Mouse (Mus musculus): Measurements from ENCODE around the gene Ska2. TPM values are rescaled to one million over a fixed set of nuclear protein-coding genes. Genes with fewer than 3 reads are reported as not detected.

Gene Ska2
- polyA plus RNA-seq, 1 experiment from 2014 or later = 24.3 TPM

- H3K9ac ChIP-seq = peak overlapping the region; percentile 99
- H3K27ac ChIP-seq (replicated peaks) = peak overlapping the region; percentile 92
- peaks cover 49% of the 10 kb centered on the region for H3K36me3 ChIP-seq (replicated peaks)
- peaks cover 24% of the 10 kb centered on the region for H3K4me1 ChIP-seq (replicated peaks)
- H3K4me3 ChIP-seq (replicated peaks) = peak overlapping the region; percentile 99
- under 1% methylated on average over 42 of the region's 42 CpGs for WGBS (ENCODE audit: insufficient replicate concordance)
- peak overlapping the region; percentile 66 for H3K4me2 ChIP-seq
- no peaks in the 10 kb centered on the region for H3K9me3 ChIP-seq (replicated peaks)
- no peaks in the 10 kb centered on the region for H3K27me3 ChIP-seq
- ATAC-seq (ENCODE audit: insufficient read depth) = no peak
Measured at GRCm38 (mm10) chr11:87109519-87110171, 611 bp downstream of the Ska2 start.

DNA sequence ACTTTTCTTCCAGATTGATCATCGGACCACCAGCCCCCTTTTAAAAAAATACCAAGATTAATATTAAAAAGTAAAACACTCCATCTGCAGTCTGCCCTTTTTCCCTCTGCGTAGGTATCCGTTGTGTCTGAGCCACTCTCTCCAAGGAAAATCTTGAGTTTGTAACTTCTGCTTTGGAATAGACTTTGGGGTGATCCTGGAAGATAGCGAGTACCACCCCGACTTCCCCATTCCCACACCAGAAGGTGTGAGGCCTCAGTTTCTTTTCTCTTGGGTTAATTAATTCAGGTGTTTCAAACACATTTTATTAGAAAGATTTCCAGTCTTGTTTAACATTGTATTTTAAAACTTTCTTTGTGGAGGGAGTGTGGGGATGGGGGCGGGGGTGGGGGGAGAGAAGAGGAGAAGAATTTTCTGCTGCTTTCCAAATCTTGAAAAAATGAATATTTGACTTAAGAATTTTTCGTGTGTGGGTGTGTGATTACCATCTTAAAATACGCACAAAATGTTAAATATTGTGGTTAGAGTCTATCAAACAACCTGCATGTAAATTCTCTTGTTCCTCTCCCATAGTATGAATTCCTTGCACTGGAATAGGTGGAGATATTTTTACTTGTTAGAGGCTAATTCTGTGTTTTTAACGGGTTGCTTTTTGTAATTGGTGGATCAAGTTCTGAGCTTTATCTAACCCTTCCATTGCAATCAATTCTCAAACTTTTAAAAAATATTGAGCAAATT is 1.3 kb downstream of the Ska2 start:
- Histone ChIP-seq H3K36me3 (replicated peaks) (peaks cover 49% of the 10 kb centered on the region), H3K4me1 (replicated peaks) (peaks cover 24% of the 10 kb centered on the region), H3K9ac (peak overlapping the region; percentile 99), H3K4me2 (peak overlapping the region; percentile 66), H3K27me3 (no peaks in the 10 kb centered on the region), H3K27ac (replicated peaks) (peak overlapping the region; percentile 92), H3K4me3 (replicated peaks) (peak overlapping the region; percentile 99), H3K9me3 (replicated peaks) (no peaks in the 10 kb centered on the region)
- ATAC-seq (ENCODE audit: insufficient read depth) = no peak
- 5% methylated on average over 9 of the region's 9 CpGs for WGBS (ENCODE audit: insufficient replicate concordance)

GRCm38 (mm10) chr11:87121864-87122263 is 12.8 kb downstream of the Ska2 start:
- Histone ChIP-seq H3K4me3 (replicated peaks) (no peak overlapping the region), H3K9ac (no peak overlapping the region), H3K27ac (replicated peaks) (no peak overlapping the region), H3K4me2 (no peak overlapping the region), H3K4me1 (replicated peaks) (peaks cover 15% of the 10 kb centered on the region), H3K36me3 (replicated peaks) (peaks cover 71% of the 10 kb centered on the region), H3K9me3 (replicated peaks) (no peaks in the 10 kb centered on the region), H3K27me3 (no peaks in the 10 kb centered on the region)
- WGBS (ENCODE audit: insufficient replicate concordance) = 68% methylated on average over 8 of the region's 8 CpGs
- ATAC-seq (ENCODE audit: insufficient read depth) = no peak

GRCm38 (mm10) chr11:87125562-87125961 is 16.5 kb downstream of the Ska2 start:
- Histone ChIP-seq H3K4me1 (replicated peaks) (peaks cover 27% of the 10 kb centered on the region), H3K4me3 (replicated peaks) (no peak overlapping the region), H3K36me3 (replicated peaks) (peaks cover 47% of the 10 kb centered on the region), H3K27ac (replicated peaks) (no peak overlapping the region; the same call in 1 of the 2 replicates), H3K9ac (peak overlapping the region; percentile 19; the same call in 1 of the 2 replicates), H3K4me2 (peak overlapping the region; percentile 91; the same call in 1 of the 2 replicates), H3K9me3 (replicated peaks) (no peaks in the 10 kb centered on the region), H3K27me3 (no peaks in the 10 kb centered on the region)
- WGBS (ENCODE audit: insufficient replicate concordance) = 57% methylated on average over 4 of the region's 4 CpGs
- no peak for ATAC-seq (ENCODE audit: insufficient read depth)

DNA sequence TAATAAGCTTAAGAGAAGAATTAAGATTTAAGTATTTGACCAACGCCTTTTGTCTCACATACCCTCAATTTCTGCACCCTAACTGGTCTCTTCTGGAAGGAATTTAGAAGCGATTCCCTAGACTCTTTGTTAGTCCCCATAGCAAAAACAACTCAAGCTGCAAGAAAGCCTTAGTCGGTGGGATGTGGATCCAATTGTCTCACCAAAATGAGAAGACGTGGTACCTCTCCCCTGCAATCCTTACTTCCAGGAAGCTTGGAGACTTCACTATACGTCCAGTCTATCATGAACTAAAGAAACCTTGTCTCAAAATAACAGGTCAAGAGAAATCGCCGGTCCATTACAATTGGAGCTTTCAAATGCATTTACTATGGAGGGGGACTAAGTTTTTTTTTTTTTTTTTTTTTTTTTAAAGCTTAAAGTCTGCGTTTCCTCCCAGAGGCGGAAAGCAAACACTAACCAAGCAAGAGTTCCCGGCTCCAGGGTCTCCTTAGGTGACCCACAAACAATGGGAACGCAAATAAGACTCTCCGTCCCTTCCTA is 17.3 kb downstream of the Ska2 start:
- H3K4me1 ChIP-seq (replicated peaks) = peaks cover 27% of the 10 kb centered on the region
- H3K9me3 ChIP-seq (replicated peaks) = no peaks in the 10 kb centered on the region
- no peaks in the 10 kb centered on the region for H3K27me3 ChIP-seq
- peak overlapping the region; percentile 72 for H3K27ac ChIP-seq (replicated peaks)
- H3K9ac ChIP-seq = peak overlapping the region; percentile 48
- ATAC-seq (ENCODE audit: insufficient read depth) = no peak
- H3K4me3 ChIP-seq (replicated peaks) = peak overlapping the region; percentile 99
- 2% methylated on average over 12 of the region's 12 CpGs for WGBS (ENCODE audit: insufficient replicate concordance)
- peaks cover 44% of the 10 kb centered on the region for H3K36me3 ChIP-seq (replicated peaks)
- H3K4me2 ChIP-seq = peak overlapping the region; percentile 91

- Histone ChIP-seq H3K4me2 (peak within 1 kb of the TSS; percentile 91), H3K9me3 (replicated peaks) (no peaks in the 10 kb centered on the region), H3K27me3 (no peaks in the 10 kb centered on the region), H3K4me3 (replicated peaks) (peak within 1 kb of the TSS; percentile 99), H3K4me1 (replicated peaks) (peaks cover 27% of the 10 kb centered on the region), H3K36me3 (replicated peaks) (peaks cover 40% of the 10 kb centered on the region), H3K27ac (replicated peaks) (peak within 1 kb of the TSS; percentile 91), H3K9ac (peak within 1 kb of the TSS; percentile 91)
- WGBS (ENCODE audit: insufficient replicate concordance) = under 1% methylated on average over 104 of the region's 105 CpGs
- ATAC-seq (ENCODE audit: insufficient read depth) = peak; percentile 96
Measured at GRCm38 (mm10) chr11:87126824-87127816, 18.1 kb downstream of the Ska2 start, which contains the start of gene Trim37. TSS of gene Trim37 (plus strand) at chr11:87127077.

DNA sequence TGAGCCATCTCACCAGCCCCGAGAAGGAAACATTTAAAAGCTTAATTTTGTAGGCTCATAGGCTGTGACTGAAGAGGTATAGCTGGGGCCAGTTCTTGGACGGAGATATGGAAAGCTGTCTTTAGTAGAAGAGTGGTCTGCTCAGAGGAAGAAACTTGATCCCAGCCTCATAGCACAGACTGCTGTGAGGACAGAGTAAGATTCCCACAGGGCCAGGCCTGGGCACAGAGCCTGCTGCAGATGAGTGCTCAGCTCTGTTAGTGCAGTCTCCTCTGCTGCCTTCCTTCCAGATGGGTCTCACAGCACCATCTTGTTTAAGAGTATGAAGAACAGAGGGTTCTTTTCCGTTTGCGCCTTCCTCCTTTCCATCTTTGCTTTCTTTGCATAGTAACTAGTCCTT is 27.2 kb downstream of the Ska2 start:
- H3K27ac ChIP-seq (replicated peaks) = no peak overlapping the region
- 90% methylated on average over 4 of the region's 4 CpGs for WGBS (ENCODE audit: insufficient replicate concordance)
- no peaks in the 10 kb centered on the region for H3K27me3 ChIP-seq
- no peaks in the 10 kb centered on the region for H3K9me3 ChIP-seq (replicated peaks)
- ATAC-seq (ENCODE audit: insufficient read depth) = no peak
- peaks cover 30% of the 10 kb centered on the region for H3K36me3 ChIP-seq (replicated peaks)
- no peak overlapping the region for H3K4me3 ChIP-seq (replicated peaks)
- no peaks in the 10 kb centered on the region for H3K4me1 ChIP-seq (replicated peaks)
- H3K4me2 ChIP-seq = no peak overlapping the region
- no peak overlapping the region for H3K9ac ChIP-seq

DNA sequence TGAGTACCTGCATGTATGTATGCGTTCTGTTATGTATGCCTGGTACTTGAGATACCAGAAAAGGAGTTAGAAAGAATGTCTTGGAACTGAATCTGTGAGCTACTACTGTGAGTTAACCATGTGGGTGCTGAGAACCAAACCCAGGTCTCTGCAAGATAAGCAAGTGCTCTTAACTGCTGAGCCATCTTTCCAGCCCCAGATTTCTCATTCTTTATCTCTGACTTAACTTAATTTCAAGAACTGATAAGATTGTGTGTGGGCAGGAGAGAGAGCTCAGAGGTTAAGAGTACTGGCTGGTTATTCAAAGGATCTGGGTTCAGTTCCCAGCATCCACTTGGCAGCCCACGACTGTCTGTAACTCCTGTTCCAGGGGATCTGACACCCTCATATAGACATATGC is 49.0 kb downstream of the Ska2 start:
- Histone ChIP-seq H3K36me3 (replicated peaks) (peaks cover 9% of the 10 kb centered on the region), H3K4me3 (replicated peaks) (no peak overlapping the region)
- 87% methylated on average over 2 of the region's 2 CpGs for WGBS (ENCODE audit: insufficient replicate concordance)

DNA sequence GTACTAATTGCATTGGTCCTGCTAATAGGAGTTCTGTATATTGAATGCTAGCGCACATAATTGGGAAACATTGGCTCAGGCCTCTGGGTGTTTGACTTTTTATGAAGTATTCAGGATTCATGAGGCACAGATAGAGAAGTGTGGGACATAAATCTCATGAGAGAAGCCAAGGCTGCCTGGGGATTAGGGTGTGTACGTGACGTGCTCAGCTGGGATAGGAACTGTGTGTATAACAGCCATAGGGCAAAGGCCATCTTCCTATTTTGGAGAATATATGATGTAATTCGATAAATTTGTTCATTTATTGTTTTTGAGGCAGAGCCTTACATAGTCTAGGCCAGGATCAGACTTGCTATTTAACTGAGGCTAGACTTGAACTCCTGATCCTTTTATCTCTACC is 53.7 kb downstream of the Ska2 start:
- ATAC-seq (ENCODE audit: insufficient read depth) = no peak
- Histone ChIP-seq H3K27ac (replicated peaks) (no peak overlapping the region), H3K4me2 (no peak overlapping the region), H3K36me3 (replicated peaks) (peaks cover 39% of the 10 kb centered on the region), H3K27me3 (no peaks in the 10 kb centered on the region), H3K9ac (no peak overlapping the region), H3K4me1 (replicated peaks) (no peaks in the 10 kb centered on the region), H3K4me3 (replicated peaks) (no peak overlapping the region), H3K9me3 (replicated peaks) (no peaks in the 10 kb centered on the region)
- WGBS (ENCODE audit: insufficient replicate concordance) = 89% methylated on average over 4 of the region's 4 CpGs

More for the DNA sequence above, 49.0 kb downstream of the Ska2 start:
- Histone ChIP-seq H3K27ac (replicated peaks) (no peak overlapping the region), H3K27me3 (no peaks in the 10 kb centered on the region), H3K9ac (no peak overlapping the region), H3K9me3 (replicated peaks) (no peaks in the 10 kb centered on the region), H3K4me1 (replicated peaks) (no peaks in the 10 kb centered on the region), H3K4me2 (no peak overlapping the region)
- ATAC-seq (ENCODE audit: insufficient read depth) = no peak

- Histone ChIP-seq H3K9me3 (replicated peaks) (no peaks in the 10 kb centered on the region), H3K9ac (no peak overlapping the region), H3K4me3 (replicated peaks) (no peak overlapping the region), H3K27me3 (no peaks in the 10 kb centered on the region), H3K4me2 (no peak overlapping the region), H3K4me1 (replicated peaks) (no peaks in the 10 kb centered on the region), H3K27ac (replicated peaks) (no peak overlapping the region), H3K36me3 (replicated peaks) (peaks cover 49% of the 10 kb centered on the region)
- no peak for ATAC-seq (ENCODE audit: insufficient read depth)
Measured at GRCm38 (mm10) chr11:87163751-87164150, 54.7 kb downstream of the Ska2 start.
